Mouse (Mus musculus): ENCODE measurements around the gene Gm20696. TPM values are rescaled to one million over a fixed set of nuclear protein-coding genes. Genes with fewer than 3 reads are reported as not detected.
A peak's percentile ranks its signal among the peaks of the same experiment; 100 is the strongest.

The Gm20696 gene
- polyA plus RNA-seq, 2 experiments = 2.0 to 5.9 TPM

DNA sequence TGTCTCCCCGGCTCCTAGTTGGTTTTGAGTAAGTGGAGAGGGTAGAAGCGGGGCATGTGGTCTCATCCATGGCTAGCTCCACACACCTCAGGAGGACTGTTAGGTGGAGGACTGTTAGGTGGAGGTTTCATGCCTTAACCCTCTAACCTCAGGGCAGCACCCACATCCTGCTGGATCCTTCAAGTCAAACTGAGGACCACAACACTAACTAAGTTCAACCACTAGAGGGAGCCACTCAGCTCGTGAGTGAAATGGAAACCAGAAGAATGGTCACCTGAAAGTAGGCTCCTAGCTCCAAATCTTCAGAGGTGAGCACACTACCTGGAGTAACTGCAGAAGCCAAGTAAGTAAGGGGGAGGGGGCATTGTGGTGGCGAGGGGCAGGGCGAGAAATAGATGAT, 18.3 kb upstream of the Gm20696 start:
- H3K9me3 ChIP-seq (ENCODE audit: control insufficient read depth, low read length) = no peaks in the 10 kb centered on the region
- H3K27ac ChIP-seq (replicated peaks; ENCODE audit: low read depth, low read length) = no peak overlapping the region
- H3K36me3 ChIP-seq (ENCODE audit: control insufficient read depth, insufficient read depth, low read length) = no peaks in the 10 kb centered on the region
- no peaks in the 10 kb centered on the region for H3K4me1 ChIP-seq (ENCODE audit: control insufficient read depth, insufficient read depth, low read length)
- H3K27me3 ChIP-seq (ENCODE audit: control insufficient read depth, insufficient read depth, low read length) = no peaks in the 10 kb centered on the region
- H3K4me2 ChIP-seq (replicated peaks; ENCODE audit: low read depth, low read length, severe bottlenecking) = no peak overlapping the region
- TF ChIP-seq POLR2A (IDR thresholded peaks at IDR 0.05; ENCODE audit: borderline replicate concordance, extremely low read depth, insufficient read depth, insufficient read length) = no peak
- no peak overlapping the region for H3K9ac ChIP-seq (ENCODE audit: low read depth, low read length, severe bottlenecking)
- no peak overlapping the region for H3K4me3 ChIP-seq (replicated peaks; ENCODE audit: low read length)
- DNase-seq (ENCODE audit: low spot score) = peak; percentile 38
- no peak for ATAC-seq (ENCODE audit: low FRiP score, low read depth)
- WGBS = 56% methylated on average over 5 of the region's 5 CpGs

DNA sequence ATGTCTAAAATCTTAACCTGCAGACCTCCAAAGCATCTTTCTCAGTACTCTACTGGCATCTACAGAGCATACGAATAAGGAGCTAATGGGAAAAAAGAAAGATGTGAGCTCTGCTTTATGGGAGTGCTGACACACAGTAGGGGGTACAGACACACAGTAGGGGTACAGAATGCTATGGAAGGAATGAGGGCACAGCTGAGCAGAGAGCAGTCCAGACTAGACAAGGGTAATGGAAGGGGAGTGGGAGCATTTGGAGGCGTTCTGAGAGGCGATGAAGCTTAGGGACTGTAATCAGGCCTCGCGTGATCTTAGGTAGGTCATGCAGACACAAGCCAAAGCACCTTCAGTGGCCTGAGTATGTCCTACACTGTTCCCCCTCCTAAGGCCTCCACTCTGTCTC, 17.4 kb upstream of the Gm20696 start:
- Histone ChIP-seq H3K4me3 (replicated peaks; ENCODE audit: low read length) (no peak overlapping the region), H3K4me1 (ENCODE audit: control insufficient read depth, insufficient read depth, low read length) (no peaks in the 10 kb centered on the region), H3K27ac (replicated peaks; ENCODE audit: low read depth, low read length) (no peak overlapping the region), H3K9me3 (ENCODE audit: control insufficient read depth, low read length) (no peaks in the 10 kb centered on the region), H3K36me3 (ENCODE audit: control insufficient read depth, insufficient read depth, low read length) (no peaks in the 10 kb centered on the region), H3K4me2 (replicated peaks; ENCODE audit: low read depth, low read length, severe bottlenecking) (no peak overlapping the region), H3K9ac (ENCODE audit: low read depth, low read length, severe bottlenecking) (no peak overlapping the region), H3K27me3 (ENCODE audit: control insufficient read depth, insufficient read depth, low read length) (no peaks in the 10 kb centered on the region)
- DNase-seq (ENCODE audit: low spot score) (no peak), ATAC-seq (ENCODE audit: low FRiP score, low read depth) (no peak)
- 88% methylated on average over 5 of the region's 5 CpGs for WGBS
- TF ChIP-seq POLR2A (IDR thresholded peaks at IDR 0.05; ENCODE audit: borderline replicate concordance, extremely low read depth, insufficient read depth, insufficient read length) = no peak

DNA sequence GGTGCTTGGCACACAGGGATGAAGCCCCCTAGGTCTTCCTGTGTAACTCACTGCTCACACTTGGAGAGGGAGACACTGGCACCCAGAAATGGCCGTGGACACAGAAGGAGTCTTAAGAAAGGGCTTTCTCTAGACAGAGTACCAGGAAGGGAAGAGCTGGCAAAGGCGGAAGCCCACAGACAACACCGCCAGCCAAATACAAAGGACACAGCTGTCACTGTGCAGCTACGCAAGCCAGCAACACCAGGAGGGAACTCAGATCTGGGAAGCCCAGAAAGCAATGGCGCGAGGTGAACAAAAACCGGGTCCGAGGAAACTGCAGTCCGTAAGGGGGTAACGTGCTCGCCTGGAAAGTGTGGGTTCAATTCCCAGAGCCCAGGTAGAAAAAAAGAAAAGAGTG, 11.5 kb upstream of the Gm20696 start:
- Histone ChIP-seq H3K4me1 (ENCODE audit: control insufficient read depth, insufficient read depth, low read length) (no peaks in the 10 kb centered on the region), H3K36me3 (ENCODE audit: control insufficient read depth, insufficient read depth, low read length) (no peaks in the 10 kb centered on the region), H3K27ac (replicated peaks; ENCODE audit: low read depth, low read length) (no peak overlapping the region), H3K4me2 (replicated peaks; ENCODE audit: low read depth, low read length, severe bottlenecking) (no peak overlapping the region), H3K9me3 (ENCODE audit: control insufficient read depth, low read length) (no peaks in the 10 kb centered on the region), H3K27me3 (ENCODE audit: control insufficient read depth, insufficient read depth, low read length) (no peaks in the 10 kb centered on the region), H3K4me3 (replicated peaks; ENCODE audit: low read length) (no peak overlapping the region), H3K9ac (ENCODE audit: low read depth, low read length, severe bottlenecking) (no peak overlapping the region)
- no peak for ATAC-seq (ENCODE audit: low FRiP score, low read depth)
- DNase-seq (ENCODE audit: low spot score) = no peak
- no peak for TF ChIP-seq POLR2A (IDR thresholded peaks at IDR 0.05; ENCODE audit: borderline replicate concordance, extremely low read depth, insufficient read depth, insufficient read length)
- WGBS = 89% methylated on average over 11 of the region's 11 CpGs

DNA sequence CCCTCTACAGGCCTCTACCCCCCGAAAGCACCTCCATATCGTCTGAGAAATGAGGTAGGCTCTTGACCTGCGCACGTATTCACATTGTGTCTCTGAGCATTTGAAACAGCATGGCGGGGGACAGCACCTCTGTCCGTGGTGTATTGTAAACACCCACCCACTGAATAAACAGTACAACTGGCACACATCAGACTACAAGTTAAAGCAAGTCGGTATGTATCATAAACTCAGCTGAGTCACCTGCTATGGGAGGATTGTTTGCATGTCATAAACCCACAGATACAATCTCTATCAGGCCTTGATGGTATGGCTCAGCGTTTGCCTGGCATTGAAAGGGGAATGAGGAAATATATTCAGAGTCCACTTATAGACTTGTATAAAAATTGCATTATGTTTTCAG, 10.7 kb upstream of the Gm20696 start:
- no peaks in the 10 kb centered on the region for H3K27me3 ChIP-seq (ENCODE audit: control insufficient read depth, insufficient read depth, low read length)
- H3K4me3 ChIP-seq (replicated peaks; ENCODE audit: low read length) = no peak overlapping the region
- ATAC-seq (ENCODE audit: low FRiP score, low read depth) (no peak), DNase-seq (ENCODE audit: low spot score) (no peak)
- no peaks in the 10 kb centered on the region for H3K9me3 ChIP-seq (ENCODE audit: control insufficient read depth, low read length)
- H3K36me3 ChIP-seq (ENCODE audit: control insufficient read depth, insufficient read depth, low read length) = no peaks in the 10 kb centered on the region
- H3K4me1 ChIP-seq (ENCODE audit: control insufficient read depth, insufficient read depth, low read length) = no peaks in the 10 kb centered on the region
- H3K27ac ChIP-seq (replicated peaks; ENCODE audit: low read depth, low read length) = no peak overlapping the region
- H3K9ac ChIP-seq (ENCODE audit: low read depth, low read length, severe bottlenecking) = no peak overlapping the region
- WGBS = 80% methylated on average over 8 of the region's 8 CpGs
- no peak for TF ChIP-seq POLR2A (IDR thresholded peaks at IDR 0.05; ENCODE audit: borderline replicate concordance, extremely low read depth, insufficient read depth, insufficient read length)
- H3K4me2 ChIP-seq (replicated peaks; ENCODE audit: low read depth, low read length, severe bottlenecking) = no peak overlapping the region

DNA sequence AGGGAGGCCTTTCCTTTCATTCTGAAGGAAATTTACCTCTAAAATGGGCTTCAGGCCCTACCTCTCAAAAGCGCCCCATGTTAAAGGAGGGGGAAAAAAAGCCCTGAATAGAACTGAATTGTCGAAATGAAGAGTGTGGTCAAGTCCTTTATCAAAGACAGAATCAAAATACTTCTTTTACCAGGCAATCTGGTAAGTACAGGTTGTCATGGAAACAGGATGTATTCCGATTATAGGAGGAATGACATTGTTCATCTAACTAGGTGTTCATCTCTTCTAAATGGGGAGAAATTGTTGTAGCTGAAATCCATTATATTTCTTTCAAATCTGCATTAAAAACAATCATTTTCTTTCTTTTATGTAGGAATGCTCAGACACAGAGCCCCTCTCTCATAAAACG, 7.9 kb upstream of the Gm20696 start:
- no peak overlapping the region for H3K4me2 ChIP-seq (replicated peaks; ENCODE audit: low read depth, low read length, severe bottlenecking)
- no peaks in the 10 kb centered on the region for H3K9me3 ChIP-seq (ENCODE audit: control insufficient read depth, low read length)
- WGBS = 82% methylated on average over 4 of the region's 4 CpGs
- no peak for TF ChIP-seq POLR2A (IDR thresholded peaks at IDR 0.05; ENCODE audit: borderline replicate concordance, extremely low read depth, insufficient read depth, insufficient read length)
- H3K9ac ChIP-seq (ENCODE audit: low read depth, low read length, severe bottlenecking) = no peak overlapping the region
- H3K4me3 ChIP-seq (replicated peaks; ENCODE audit: low read length) = no peak overlapping the region
- no peaks in the 10 kb centered on the region for H3K27me3 ChIP-seq (ENCODE audit: control insufficient read depth, insufficient read depth, low read length)
- H3K27ac ChIP-seq (replicated peaks; ENCODE audit: low read depth, low read length) = no peak overlapping the region
- ATAC-seq (ENCODE audit: low FRiP score, low read depth) (no peak), DNase-seq (ENCODE audit: low spot score) (no peak)
- H3K4me1 ChIP-seq (ENCODE audit: control insufficient read depth, insufficient read depth, low read length) = no peaks in the 10 kb centered on the region
- H3K36me3 ChIP-seq (ENCODE audit: control insufficient read depth, insufficient read depth, low read length) = no peaks in the 10 kb centered on the region

DNA sequence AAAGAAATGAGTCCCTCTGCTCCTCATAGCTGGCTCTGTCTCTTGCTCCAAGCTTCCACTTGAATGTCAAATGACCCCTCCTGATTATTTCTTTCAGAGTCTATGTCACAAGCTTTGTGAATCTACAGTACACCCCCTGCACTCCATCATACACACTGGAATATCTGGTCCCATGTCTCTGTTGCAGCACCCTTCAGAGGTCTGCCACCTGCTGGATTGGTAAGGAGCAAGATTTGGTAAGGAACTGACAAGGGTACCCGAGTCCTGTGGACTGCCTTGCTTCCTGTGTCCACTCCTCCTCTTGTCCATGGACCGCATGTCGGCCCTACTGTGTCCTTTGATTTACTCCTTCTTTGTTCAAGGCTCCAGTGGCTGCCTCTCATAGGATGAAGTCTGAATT, 5.2 kb upstream of the Gm20696 start:
- H3K27me3 ChIP-seq (ENCODE audit: control insufficient read depth, insufficient read depth, low read length) = no peaks in the 10 kb centered on the region
- peaks cover 10% of the 10 kb centered on the region for H3K4me1 ChIP-seq (ENCODE audit: control insufficient read depth, insufficient read depth, low read length)
- no peaks in the 10 kb centered on the region for H3K36me3 ChIP-seq (ENCODE audit: control insufficient read depth, insufficient read depth, low read length)
- WGBS = 69% methylated on average over 3 of the region's 3 CpGs
- TF ChIP-seq POLR2A (IDR thresholded peaks at IDR 0.05; ENCODE audit: borderline replicate concordance, extremely low read depth, insufficient read depth, insufficient read length) = no peak
- ATAC-seq (ENCODE audit: low FRiP score, low read depth) (no peak), DNase-seq (ENCODE audit: low spot score) (no peak)
- no peak overlapping the region for H3K9ac ChIP-seq (ENCODE audit: low read depth, low read length, severe bottlenecking)
- H3K4me2 ChIP-seq (replicated peaks; ENCODE audit: low read depth, low read length, severe bottlenecking) = no peak overlapping the region
- no peaks in the 10 kb centered on the region for H3K9me3 ChIP-seq (ENCODE audit: control insufficient read depth, low read length)
- no peak overlapping the region for H3K4me3 ChIP-seq (replicated peaks; ENCODE audit: low read length)
- H3K27ac ChIP-seq (replicated peaks; ENCODE audit: low read depth, low read length) = no peak overlapping the region
